Mouse (Mus musculus) bone marrow, adult 2 months (tissue): ENCODE data around the gene Gm9745. TPM values are rescaled to one million over a fixed set of nuclear protein-coding genes. Genes with fewer than 3 reads are reported as not detected.
"Not testable (repeated sequence)": the region's sequence is repeated elsewhere in the genome, so short reads cannot be mapped to it uniquely, and the experiment has no call there.

ENCODE experiments used
- H3K27ac ChIP-seq: fragments of 200-500 bp; 2 replicates; pipeline ENCODE4 v1.5.1; 2012; ENCODE audit warnings: low read depth, mild to moderate bottlenecking, control low read depth, inconsistent platforms, low read length; ENCODE audit not compliant: control insufficient read depth, poor library complexity, insufficient read depth
- H3K4me1 ChIP-seq: fragments of 200-500 bp; 2 replicates; pipeline ENCODE4 v1.6.1; 2011; ENCODE audit warnings: low read length; ENCODE audit not compliant: control insufficient read depth, insufficient read depth
- H3K4me3 ChIP-seq: fragments of 200-500 bp; replicated peaks from 2 replicates; pipeline ENCODE3; 2011; ENCODE audit warnings: mild to moderate bottlenecking, low read depth, low read length, control low read depth; ENCODE audit not compliant: control insufficient read depth
- CTCF ChIP-seq: fragments of 200-500 bp; IDR thresholded peaks from 2 replicates; pipeline ENCODE4 v1.5.1; 2011; ENCODE audit warnings: low read length, control low read depth; ENCODE audit not compliant: control insufficient read depth, insufficient read depth
- POLR2A ChIP-seq: fragments of 200-500 bp; IDR thresholded peaks from 2 replicates; pipeline ENCODE4 v1.6.1; 2011; ENCODE audit warnings: low read depth, mild to moderate bottlenecking, control low read depth, low read length, borderline replicate concordance; ENCODE audit not compliant: control insufficient read depth
- WGBS: fragments of 180-500 bp; shearing (Covaris S2); methylation state at CpG from one replicate; pipeline ENCODE4 v1.1.7; 2018; 5-methylcytosine and 5-hydroxymethylcytosine counted together
- polyA plus RNA-seq: library from polyadenylated mRNA; stranded (reverse); fragments of >200 nt; gene quantifications from 2 replicates; pipeline ENCODE4 v1.2.4, GENCODE M21; 2011; ENCODE audit warnings: low replicate concordance; ENCODE audit not compliant: missing spikeins, insufficient read depth, insufficient read length

The Gm9745 gene
- polyA plus RNA-seq, 1 experiment = not detected

GRCm38 (mm10) chr13:8965224-8965623, 17.2 kb upstream of the Gm9745 start:
- WGBS = 76% methylated on average over 5 of the region's 5 CpGs
- Histone ChIP-seq H3K4me3 (no peak overlapping the region), H3K4me1 (no peaks in the 10 kb centered on the region), H3K27ac (no peak overlapping the region)
- TF ChIP-seq CTCF (no peak), POLR2A (no peak)

- not testable (repeated sequence) for H3K4me1 ChIP-seq, H3K27ac ChIP-seq, H3K4me3 ChIP-seq
- 51% methylated on average over 5 of the region's 5 CpGs for WGBS
These were observed 14.2 kb upstream of the Gm9745 start for GRCm38 (mm10) chr13:8962266-8962665.

- not testable (repeated sequence) for H3K4me1 ChIP-seq, H3K27ac ChIP-seq, H3K4me3 ChIP-seq
- 79% methylated on average over 3 of the region's 3 CpGs for WGBS
These were observed 13.3 kb upstream of the Gm9745 start for GRCm38 (mm10) chr13:8961128-8961888.

GRCm38 (mm10) chr13:8959554-8959953, 11.5 kb upstream of the Gm9745 start:
- H3K4me1 ChIP-seq, H3K27ac ChIP-seq, H3K4me3 ChIP-seq: not testable (repeated sequence)
- WGBS = 54% methylated on average over 6 of the region's 6 CpGs

- H3K4me3 ChIP-seq, H3K4me1 ChIP-seq, H3K27ac ChIP-seq: not testable (repeated sequence)
- WGBS = 9% methylated on average over 1 of the region's 5 CpGs
These were observed 11.0 kb upstream of the Gm9745 start for GRCm38 (mm10) chr13:8959058-8959457.

GRCm38 (mm10) chr13:8956873-8957272, 8.8 kb upstream of the Gm9745 start:
- no CpG with 5 or more reads among the region's 5 CpGs for WGBS
- H3K4me3 ChIP-seq, H3K27ac ChIP-seq, H3K4me1 ChIP-seq: not testable (repeated sequence)

GRCm38 (mm10) chr13:8955127-8955526, 7.1 kb upstream of the Gm9745 start:
- H3K4me1 ChIP-seq, H3K27ac ChIP-seq, H3K4me3 ChIP-seq: not testable (repeated sequence)
- 90% methylated on average over 2 of the region's 2 CpGs for WGBS

GRCm38 (mm10) chr13:8952563-8952962, 4.5 kb upstream of the Gm9745 start, which contains the start of gene Idi2:
Gene Idi2, plus strand, starts transcription at chr13:8952863.
- not testable (repeated sequence) for H3K4me3 ChIP-seq, H3K27ac ChIP-seq, H3K4me1 ChIP-seq

- not testable (repeated sequence) for H3K27ac ChIP-seq, H3K4me1 ChIP-seq, H3K4me3 ChIP-seq
- WGBS = no CpG with 5 or more reads among the region's 5 CpGs
These were observed 4.2 kb downstream of the Gm9745 start for GRCm38 (mm10) chr13:8943828-8944227.

GRCm38 (mm10) chr13:8941701-8942100, 6.3 kb downstream of the Gm9745 start:
- H3K4me1 ChIP-seq, H3K4me3 ChIP-seq, H3K27ac ChIP-seq: not testable (repeated sequence)
- WGBS = 7% methylated on average over 1 of the region's 5 CpGs

GRCm38 (mm10) chr13:8941110-8941509, 6.9 kb downstream of the Gm9745 start:
- H3K4me3 ChIP-seq, H3K27ac ChIP-seq, H3K4me1 ChIP-seq: not testable (repeated sequence)
- WGBS = 69% methylated on average over 4 of the region's 4 CpGs

- H3K4me1 ChIP-seq, H3K4me3 ChIP-seq, H3K27ac ChIP-seq: not testable (repeated sequence)
- WGBS = 80% methylated on average over 6 of the region's 6 CpGs
These were observed 10.4 kb downstream of the Gm9745 start for GRCm38 (mm10) chr13:8937611-8938140.
